Mouse (Mus musculus) urinary bladder, postnatal 25 days (tissue): ENCODE results near the gene Kcnh3.
"Not testable (repeated sequence)": the region's sequence is repeated elsewhere in the genome, so short reads cannot be mapped to it uniquely, and the experiment has no call there.

Experiments used
- DNase-seq: peaks from one replicate; pipeline ENCODE4 v3.0.0; 2022; ENCODE audit warnings: low spot score

Kcnh3 gene

GRCm38 (mm10) chr15:99240129-99240528 lies 15.5 kb downstream of the Kcnh3 start:
- no peak for DNase-seq

- DNase-seq = no peak
Observed at GRCm38 (mm10) chr15:99241249-99241648, 16.6 kb downstream of the Kcnh3 start.

GRCm38 (mm10) chr15:99242045-99242444 lies 17.4 kb downstream of the Kcnh3 start:
- no peak for DNase-seq

- not testable (repeated sequence) for DNase-seq
Observed at GRCm38 (mm10) chr15:99246736-99247135, 22.1 kb downstream of the Kcnh3 start.

- DNase-seq = no peak
Observed at GRCm38 (mm10) chr15:99248972-99249371, 24.3 kb downstream of the Kcnh3 start.

- DNase-seq = no peak
Observed at GRCm38 (mm10) chr15:99249938-99250337, 25.3 kb downstream of the Kcnh3 start.

- DNase-seq = not testable (repeated sequence)
Observed at GRCm38 (mm10) chr15:99251111-99251510, 26.4 kb downstream of the Kcnh3 start.

GRCm38 (mm10) chr15:99251626-99252380 lies 27.1 kb downstream of the Kcnh3 start, which contains the start of gene Mcrs1:
TSS of gene Mcrs1 (minus strand) at chr15:99251961.
- DNase-seq = peak; percentile 94

- DNase-seq = no peak
Observed at GRCm38 (mm10) chr15:99252381-99253174, 27.9 kb downstream of the Kcnh3 start.

- DNase-seq = not testable (repeated sequence)
Observed at GRCm38 (mm10) chr15:99253175-99253479, 28.5 kb downstream of the Kcnh3 start.

GRCm38 (mm10) chr15:99253772-99254171 lies 29.1 kb downstream of the Kcnh3 start:
- no peak for DNase-seq

- no peak for DNase-seq
Observed at GRCm38 (mm10) chr15:99254477-99255005, 29.9 kb downstream of the Kcnh3 start.

- DNase-seq = no peak
Observed at GRCm38 (mm10) chr15:99255241-99255749, 30.6 kb downstream of the Kcnh3 start.

- no peak for DNase-seq
Observed at GRCm38 (mm10) chr15:99259167-99259729, 34.6 kb downstream of the Kcnh3 start.

- peak; percentile 66 for DNase-seq
Observed at GRCm38 (mm10) chr15:99259730-99260252, 35.1 kb downstream of the Kcnh3 start.

GRCm38 (mm10) chr15:99262702-99263101 lies 38.0 kb downstream of the Kcnh3 start:
- no peak for DNase-seq

- DNase-seq = no peak
Observed at GRCm38 (mm10) chr15:99264363-99264762, 39.7 kb downstream of the Kcnh3 start.

- DNase-seq = peak; percentile 64
Observed at GRCm38 (mm10) chr15:99265679-99266078, 41.0 kb downstream of the Kcnh3 start.

- DNase-seq = no peak
Observed at GRCm38 (mm10) chr15:99276095-99276494, 51.4 kb downstream of the Kcnh3 start.

- no peak for DNase-seq
Observed at GRCm38 (mm10) chr15:99278271-99278670, 53.6 kb downstream of the Kcnh3 start.

GRCm38 (mm10) chr15:99283456-99283855 lies 58.8 kb downstream of the Kcnh3 start:
- no peak for DNase-seq

GRCm38 (mm10) chr15:99284527-99285188 lies 60.0 kb downstream of the Kcnh3 start:
- DNase-seq = no peak
